Mouse (Mus musculus) stomach, embryonic 15.5 days (tissue): ENCODE data around the gene Gnmt. TPM values are rescaled to one million over a fixed set of nuclear protein-coding genes. Genes with fewer than 3 reads are reported as not detected.

ENCODE experiments used
- ATAC-seq: fragments of 200-750 bp; cut with Nextera tagmentation; 2 replicates; pipeline ENCODE4 v1.8.0; 2017; ENCODE audit warnings: low read depth, moderate number of reproducible peaks, moderate TSS enrichment; ENCODE audit not compliant: insufficient read depth, low FRiP score
- H3K27ac ChIP-seq: fragments of 300-500 bp; sonication (generic); 2 replicates; pipeline ENCODE4 v1.5.1; 2015; ENCODE audit warnings: mild to moderate bottlenecking, inconsistent platforms
- H3K27me3 ChIP-seq: fragments of 300-500 bp; sonication (generic); replicated peaks from 2 replicates; pipeline ENCODE4 v1.6.1; 2015; ENCODE audit warnings: inconsistent platforms
- H3K36me3 ChIP-seq: fragments of 300-500 bp; sonication (generic); 2 replicates; pipeline ENCODE4 v1.6.1; 2015; ENCODE audit warnings: inconsistent platforms
- H3K4me1 ChIP-seq: fragments of 300-500 bp; sonication (generic); 2 replicates; pipeline ENCODE4 v1.6.1; 2015; ENCODE audit warnings: inconsistent platforms
- H3K4me2 ChIP-seq: fragments of 300-500 bp; sonication (generic); 2 replicates; pipeline ENCODE4 v1.6.1; 2015; ENCODE audit warnings: mild to moderate bottlenecking, inconsistent platforms
- H3K4me3 ChIP-seq: fragments of 300-500 bp; sonication (generic); replicated peaks from 2 replicates; pipeline ENCODE4 v1.5.1; 2015; ENCODE audit warnings: inconsistent platforms
- H3K9ac ChIP-seq: fragments of 300-500 bp; sonication (generic); 2 replicates; pipeline ENCODE4 v1.6.1; 2015; ENCODE audit warnings: inconsistent platforms
- H3K9me3 ChIP-seq: fragments of 300-500 bp; sonication (generic); 2 replicates; pipeline ENCODE4 v1.6.1; 2016; ENCODE audit warnings: inconsistent platforms
- WGBS: fragments of 180-500 bp; shearing (Covaris S2); methylation state at CpG from one replicate; pipeline ENCODE4 v1.1.7; 2015; 5-methylcytosine and 5-hydroxymethylcytosine counted together
- polyA plus RNA-seq: library from polyadenylated mRNA; unstranded; fragments of >200 nt; fragmentation: Nextera tagmentation; extraction: Ambion mirVana; gene quantifications from 2 replicates; pipeline ENCODE4 v1.2.1, GENCODE M21; 2015

The Gnmt gene
- 12.5 and 15.0 TPM in 2 replicates for polyA plus RNA-seq

- WGBS = 15% methylated on average over 24 of the region's 24 CpGs
- H3K4me1 ChIP-seq = 0 out of 2 replicates have a peak, but pooled peaks cover 4% of the 10 kb centered on the region
- H3K36me3 ChIP-seq = no peaks in the 10 kb centered on the region; the same call in 1 of the 2 replicates
- peak within 1 kb of the TSS; percentile 33 for H3K4me3 ChIP-seq
- no peak within 1 kb of the TSS for H3K9ac ChIP-seq
- H3K4me2 ChIP-seq = peak within 1 kb of the TSS; percentile 57
- H3K27ac ChIP-seq = no peak within 1 kb of the TSS
- no peaks in the 10 kb centered on the region for H3K9me3 ChIP-seq
- H3K27me3 ChIP-seq = no peaks in the 10 kb centered on the region
- peak; percentile 65; the same call in 1 of the 2 replicates for ATAC-seq
These were observed at the start of gene Gnmt for GRCm38 (mm10) chr17:46728904-46729318. Gnmt (minus strand) TSS chr17:46729168.

- Histone ChIP-seq H3K36me3 (peaks cover 54% of the 10 kb centered on the region), H3K9ac (no peak overlapping the region), H3K27me3 (no peaks in the 10 kb centered on the region), H3K4me1 (peaks cover 11% of the 10 kb centered on the region), H3K4me3 (no peak overlapping the region), H3K27ac (peak overlapping the region; percentile 36; the same call in 1 of the 2 replicates), H3K4me2 (no peak overlapping the region), H3K9me3 (no peaks in the 10 kb centered on the region)
- 58% methylated on average over 3 of the region's 3 CpGs for WGBS
- no peak for ATAC-seq
These were observed 47.1 kb upstream of the Gnmt start for GRCm38 (mm10) chr17:46776087-46776486.

GRCm38 (mm10) chr17:46775070-46775469 lies 46.1 kb upstream of the Gnmt start:
- Histone ChIP-seq H3K9me3 (no peaks in the 10 kb centered on the region), H3K4me1 (peaks cover 11% of the 10 kb centered on the region), H3K27me3 (no peaks in the 10 kb centered on the region), H3K9ac (no peak overlapping the region), H3K36me3 (peaks cover 48% of the 10 kb centered on the region), H3K27ac (no peak overlapping the region; the same call in 1 of the 2 replicates), H3K4me2 (no peak overlapping the region), H3K4me3 (no peak overlapping the region)
- 89% methylated on average over 9 of the region's 9 CpGs for WGBS
- no peak for ATAC-seq

- Histone ChIP-seq H3K4me3 (no peak overlapping the region), H3K36me3 (peaks cover 40% of the 10 kb centered on the region), H3K9me3 (no peaks in the 10 kb centered on the region), H3K4me1 (peaks cover 11% of the 10 kb centered on the region), H3K27ac (peak overlapping the region; percentile 48; the same call in 1 of the 2 replicates), H3K4me2 (peak overlapping the region; percentile 79), H3K27me3 (no peaks in the 10 kb centered on the region), H3K9ac (no peak overlapping the region)
- no peak for ATAC-seq
- WGBS = 43% methylated on average over 2 of the region's 2 CpGs
These were observed 45.1 kb upstream of the Gnmt start for GRCm38 (mm10) chr17:46774131-46774472.

- H3K9me3 ChIP-seq = no peaks in the 10 kb centered on the region
- H3K27ac ChIP-seq = peak overlapping the region; percentile 92
- H3K27me3 ChIP-seq = no peaks in the 10 kb centered on the region
- peaks cover 34% of the 10 kb centered on the region for H3K36me3 ChIP-seq
- peak; percentile 3; the same call in 1 of the 2 replicates for ATAC-seq
- peak overlapping the region; percentile 95 for H3K4me3 ChIP-seq
- H3K4me2 ChIP-seq = peak overlapping the region; percentile 79
- WGBS = 8% methylated on average over 19 of the region's 20 CpGs
- H3K4me1 ChIP-seq = peaks cover 11% of the 10 kb centered on the region
- H3K9ac ChIP-seq = peak overlapping the region; percentile 89
These were observed 44.5 kb upstream of the Gnmt start for GRCm38 (mm10) chr17:46773278-46774130.

- Histone ChIP-seq H3K27ac (peak within 1 kb of the TSS; percentile 92), H3K4me1 (peaks cover 11% of the 10 kb centered on the region), H3K4me2 (peak within 1 kb of the TSS; percentile 79), H3K27me3 (no peaks in the 10 kb centered on the region), H3K36me3 (peaks cover 25% of the 10 kb centered on the region), H3K4me3 (peak within 1 kb of the TSS; percentile 95), H3K9me3 (no peaks in the 10 kb centered on the region), H3K9ac (peak within 1 kb of the TSS; percentile 89)
- under 1% methylated on average over 50 of the region's 50 CpGs for WGBS
- peak; percentile 81 for ATAC-seq
These were observed 43.7 kb upstream of the Gnmt start, which contains the start of gene 2310039H08Rik for GRCm38 (mm10) chr17:46772404-46773277. 2310039H08Rik (plus strand) TSS chr17:46772635.

GRCm38 (mm10) chr17:46772038-46772403 lies 43.1 kb upstream of the Gnmt start:
- no peak for ATAC-seq
- peak overlapping the region; percentile 79 for H3K4me2 ChIP-seq
- H3K27me3 ChIP-seq = no peaks in the 10 kb centered on the region
- H3K9me3 ChIP-seq = no peaks in the 10 kb centered on the region
- H3K4me3 ChIP-seq = peak overlapping the region; percentile 95
- H3K27ac ChIP-seq = peak overlapping the region; percentile 92
- H3K36me3 ChIP-seq = peaks cover 19% of the 10 kb centered on the region
- 3% methylated on average over 5 of the region's 5 CpGs for WGBS
- peaks cover 11% of the 10 kb centered on the region for H3K4me1 ChIP-seq
- H3K9ac ChIP-seq = no peak overlapping the region; the same call in 1 of the 2 replicates

GRCm38 (mm10) chr17:46771616-46772015 lies 42.6 kb upstream of the Gnmt start:
- peaks cover 17% of the 10 kb centered on the region for H3K36me3 ChIP-seq
- no peak overlapping the region for H3K9ac ChIP-seq
- H3K9me3 ChIP-seq = no peaks in the 10 kb centered on the region
- no peak for ATAC-seq
- no peaks in the 10 kb centered on the region for H3K27me3 ChIP-seq
- 60% methylated on average over 17 of the region's 17 CpGs for WGBS
- peak overlapping the region; percentile 95 for H3K4me3 ChIP-seq
- peaks cover 11% of the 10 kb centered on the region for H3K4me1 ChIP-seq
- H3K4me2 ChIP-seq = peak overlapping the region; percentile 79
- H3K27ac ChIP-seq = peak overlapping the region; percentile 92

- no peaks in the 10 kb centered on the region for H3K9me3 ChIP-seq
- H3K27ac ChIP-seq = no peak overlapping the region
- H3K4me3 ChIP-seq = no peak overlapping the region
- no peak overlapping the region for H3K9ac ChIP-seq
- H3K4me1 ChIP-seq = peaks cover 11% of the 10 kb centered on the region
- WGBS = 81% methylated on average over 4 of the region's 4 CpGs
- no peak for ATAC-seq
- H3K36me3 ChIP-seq = peaks cover 12% of the 10 kb centered on the region
- H3K4me2 ChIP-seq = no peak overlapping the region
- no peaks in the 10 kb centered on the region for H3K27me3 ChIP-seq
These were observed 42.1 kb upstream of the Gnmt start for GRCm38 (mm10) chr17:46771025-46771424.

GRCm38 (mm10) chr17:46770546-46770945 lies 41.6 kb upstream of the Gnmt start:
- no peak overlapping the region for H3K4me2 ChIP-seq
- H3K9ac ChIP-seq = no peak overlapping the region
- H3K27me3 ChIP-seq = no peaks in the 10 kb centered on the region
- WGBS = 85% methylated on average over 11 of the region's 11 CpGs
- H3K4me3 ChIP-seq = no peak overlapping the region
- H3K4me1 ChIP-seq = peaks cover 11% of the 10 kb centered on the region
- H3K9me3 ChIP-seq = no peaks in the 10 kb centered on the region
- H3K27ac ChIP-seq = no peak overlapping the region
- H3K36me3 ChIP-seq = peaks cover 7% of the 10 kb centered on the region
- ATAC-seq = no peak

- Histone ChIP-seq H3K4me2 (no peak overlapping the region), H3K4me3 (no peak overlapping the region), H3K27me3 (no peaks in the 10 kb centered on the region), H3K9me3 (no peaks in the 10 kb centered on the region), H3K4me1 (peaks cover 5% of the 10 kb centered on the region), H3K36me3 (no peaks in the 10 kb centered on the region), H3K27ac (no peak overlapping the region), H3K9ac (no peak overlapping the region)
- WGBS = 44% methylated on average over 8 of the region's 8 CpGs
- ATAC-seq = no peak
These were observed 38.9 kb upstream of the Gnmt start for GRCm38 (mm10) chr17:46767868-46768267.
